Mouse (Mus musculus): ENCODE measurements at regions not wholly inside any gene's neighbourhood (a gene's known extent, or its start where the extent isn't known, plus 50 kb on each side); places are given as distances from the start of the nearest gene placed in this dataset.
"Not testable (repeated sequence)": the region's sequence is repeated elsewhere in the genome, so short reads cannot be mapped to it uniquely, and the experiment has no call there.

DNA sequence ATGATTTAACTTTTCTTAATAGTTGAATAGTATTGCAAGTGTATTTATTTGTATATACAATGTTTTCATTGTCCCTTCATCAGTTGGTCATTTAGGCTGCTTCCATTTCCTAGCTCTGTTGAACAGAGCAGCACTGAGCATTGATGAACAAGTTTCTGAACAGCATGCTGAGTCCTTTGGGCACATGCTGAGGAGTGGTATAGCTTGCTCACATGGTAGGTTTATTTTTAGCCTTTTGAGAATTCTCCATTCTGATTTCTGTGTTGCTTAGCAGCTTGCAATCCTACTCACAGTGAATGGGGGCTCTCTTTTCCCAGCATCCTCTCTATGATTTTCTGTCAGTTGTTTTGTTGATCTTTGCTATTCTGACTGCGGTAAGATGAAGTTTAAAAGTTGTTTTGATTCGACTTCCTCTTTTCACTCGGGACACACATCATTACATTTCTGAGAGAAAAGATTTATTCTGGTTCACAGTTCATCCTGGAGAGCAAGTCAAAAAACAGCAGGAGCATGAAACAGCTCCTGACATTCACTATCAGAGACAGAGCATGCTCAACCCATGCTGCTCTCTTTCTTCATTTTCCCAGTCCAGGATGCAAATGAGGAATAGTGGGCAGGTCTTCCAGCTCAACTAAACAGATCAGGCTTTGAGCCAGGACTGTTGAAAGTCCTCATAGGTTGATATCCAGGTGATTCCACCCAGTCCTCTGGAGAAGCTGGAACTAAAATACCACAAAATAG lies 413.1 kb downstream of the Gm37988 start:
- in situ Hi-C loops (cut with MboI; ENCODE audit: unreplicated experiment in 2 of 2): loop anchor here in 1 of 2 experiments (10.0 kb wide), 1 partner anchor 416 kb away; the partner anchor contains the start of gene Gm37988

GRCm38 (mm10) chr1:5227866-5228265 lies 420.2 kb downstream of the Gm37988 start:
- in situ Hi-C loops (cut with MboI; ENCODE audit: unreplicated experiment in 2 of 2): loop anchor here in 1 of 2 experiments (10.0 to 25.0 kb wide), 2 partner anchors 423 to 1934 kb away; partner anchors contain the start of gene Gm37988

GRCm38 (mm10) chr1:5231218-5231617 lies 423.5 kb downstream of the Gm37988 start:
- in situ Hi-C loops (cut with MboI; ENCODE audit: unreplicated experiment in 2 of 2): loop anchor here in 1 of 2 experiments (25.0 kb wide), 1 partner anchor 1931 kb away; no protein-coding TSS in a partner anchor

DNA sequence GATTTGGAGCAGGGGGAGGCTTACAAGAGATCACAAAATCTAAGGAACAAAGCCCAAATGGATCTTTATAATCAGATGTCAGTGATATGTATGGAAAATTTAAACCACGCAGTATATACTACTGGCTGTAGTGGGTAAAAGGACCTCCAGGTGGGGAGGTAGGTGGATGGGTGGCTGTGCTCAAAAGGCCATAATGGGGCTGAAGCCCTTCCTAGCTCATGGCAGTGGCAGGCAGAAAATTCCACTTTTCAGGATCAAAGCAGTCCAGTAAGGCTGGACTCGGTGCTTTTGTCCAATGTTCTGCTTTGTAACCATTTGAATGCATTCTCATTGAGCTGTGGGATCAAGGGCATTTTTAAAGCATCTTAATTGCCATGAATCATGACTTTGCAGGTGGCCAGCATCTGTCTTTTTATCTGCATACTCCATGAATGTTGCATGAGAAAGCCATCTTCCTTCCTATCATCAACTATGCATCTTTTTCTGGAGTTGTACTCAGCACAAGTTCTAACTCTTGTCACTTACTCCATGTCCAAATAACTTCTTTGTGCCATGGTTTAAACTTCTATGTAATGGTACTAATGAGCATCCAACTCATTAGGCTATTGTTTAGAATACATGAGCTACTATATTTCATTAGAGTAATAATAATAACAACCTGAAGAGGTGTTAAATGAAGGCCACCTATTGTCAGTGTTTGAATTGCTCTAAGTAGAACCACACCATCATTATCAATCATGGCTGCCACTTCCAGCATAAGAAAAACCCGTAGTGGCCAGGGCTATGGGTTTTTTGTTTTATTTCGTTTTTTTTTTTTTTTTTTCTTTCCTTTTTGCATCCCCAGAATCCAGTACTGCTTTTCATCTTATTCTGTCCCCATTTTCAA lies 424.5 kb downstream of the Gm37988 start:
- in situ Hi-C loops (cut with MboI; ENCODE audit: unreplicated experiment in 2 of 2): loop anchor here in 1 of 2 experiments (25.0 kb wide), 1 partner anchor 1930 kb away; no protein-coding TSS in a partner anchor

DNA sequence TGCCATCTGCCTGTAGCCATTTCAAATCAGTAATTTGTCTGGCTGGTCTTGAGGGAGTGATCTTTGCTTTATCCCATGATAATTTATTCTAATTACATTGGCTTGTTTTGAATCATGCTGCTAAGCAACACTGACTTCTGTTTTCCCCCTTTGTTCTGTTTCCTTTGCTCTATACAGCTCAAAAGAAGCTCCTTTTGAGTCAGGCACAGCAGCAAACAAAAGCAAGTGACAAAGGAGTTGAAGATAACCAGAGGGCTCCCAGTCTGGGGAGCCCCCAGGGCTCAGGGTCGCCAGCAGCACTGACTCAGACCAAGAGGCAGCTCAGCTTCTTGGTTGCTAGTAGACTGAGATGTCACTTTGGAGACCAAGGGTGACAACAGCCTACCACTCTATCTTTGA lies 425.2 kb downstream of the Gm37988 start:
- in situ Hi-C loops (cut with MboI; ENCODE audit: unreplicated experiment in 2 of 2): loop anchor here in 1 of 2 experiments (25.0 kb wide), 1 partner anchor 1929 kb away; no protein-coding TSS in a partner anchor

GRCm38 (mm10) chr1:5243186-5243585 lies 435.5 kb downstream of the Gm37988 start:
- in situ Hi-C loops (cut with MboI; ENCODE audit: unreplicated experiment in 2 of 2): loop anchor here in 1 of 2 experiments (25.0 kb wide), 1 partner anchor 1919 kb away; no protein-coding TSS in a partner anchor

DNA sequence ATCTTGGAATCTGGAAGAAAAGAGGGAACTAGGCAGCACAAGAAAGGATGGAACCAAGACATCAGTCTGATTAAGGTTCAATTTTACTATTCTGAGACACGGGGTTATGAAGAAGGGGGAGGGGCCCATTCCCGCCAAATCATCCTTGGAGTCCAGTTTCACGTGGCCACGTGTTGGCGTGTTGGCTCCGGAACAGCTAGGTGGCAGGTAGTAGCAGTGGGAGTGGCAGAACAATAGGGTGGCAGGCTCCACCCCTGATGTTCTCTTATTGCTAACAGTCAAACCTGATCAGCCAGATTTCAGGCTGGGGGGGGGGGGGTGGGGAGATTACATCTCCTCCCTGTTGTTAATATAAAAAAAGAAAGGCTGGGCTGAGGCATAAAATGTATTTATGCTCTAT lies 453.2 kb downstream of the Gm37988 start:
- in situ Hi-C loops (cut with MboI; ENCODE audit: unreplicated experiment in 2 of 2): not testable (repeated sequence)

GRCm38 (mm10) chr1:5261297-5261696 lies 453.6 kb downstream of the Gm37988 start:
- in situ Hi-C loops (cut with MboI; ENCODE audit: unreplicated experiment in 2 of 2): not testable (repeated sequence)

DNA sequence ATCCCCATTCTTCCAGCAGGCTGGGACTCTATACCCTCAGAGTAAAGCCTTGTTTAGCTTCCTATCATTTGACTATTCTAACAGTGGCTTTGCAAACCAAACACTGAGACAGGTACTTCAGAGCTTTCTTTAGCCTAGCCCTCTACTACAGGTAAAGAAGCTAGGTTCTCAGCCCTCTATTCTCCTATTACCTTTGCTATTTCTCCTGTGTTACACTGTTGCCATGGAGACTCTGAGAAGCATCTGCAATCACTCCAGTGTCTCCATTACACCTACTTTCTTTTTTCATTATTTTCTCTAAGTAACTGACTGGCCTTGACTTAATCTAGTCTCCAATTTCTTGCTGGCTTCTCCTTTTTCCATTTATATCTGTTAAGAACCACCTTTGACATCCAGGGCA lies 466.2 kb downstream of the Gm37988 start:
- in situ Hi-C loops (cut with MboI; ENCODE audit: unreplicated experiment in 2 of 2): no loop called here

- in situ Hi-C loops (cut with MboI; ENCODE audit: unreplicated experiment in 2 of 2): no loop called here
Observed at GRCm38 (mm10) chr1:5294570-5294969, 486.9 kb downstream of the Gm37988 start.

- in situ Hi-C loops (cut with MboI; ENCODE audit: unreplicated experiment in 2 of 2): no loop called here
Observed at GRCm38 (mm10) chr1:5297627-5298026, 489.9 kb downstream of the Gm37988 start.

DNA sequence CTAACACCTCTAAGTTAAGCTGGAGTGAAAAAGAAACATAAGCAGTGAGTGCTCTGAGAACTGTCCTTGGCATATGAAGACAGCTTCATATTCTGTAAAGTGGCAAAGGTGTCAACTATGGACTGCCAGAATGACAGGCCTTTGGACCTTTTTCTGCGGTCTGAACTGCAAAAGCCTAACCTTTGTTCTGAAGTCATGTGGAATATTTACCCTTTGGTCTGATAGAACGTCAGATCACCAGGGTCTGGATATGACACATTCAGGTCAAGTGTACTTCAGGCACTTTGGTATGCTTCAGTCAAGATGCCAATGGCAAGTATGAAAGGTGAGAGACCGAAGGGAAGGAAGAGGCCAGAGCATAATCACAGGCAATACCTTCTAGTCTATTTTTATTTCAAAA lies 504.0 kb downstream of the Gm37988 start:
- in situ Hi-C loops (cut with MboI; ENCODE audit: unreplicated experiment in 2 of 2): no loop called here

- in situ Hi-C loops (cut with MboI; ENCODE audit: unreplicated experiment in 2 of 2): no loop called here
Observed at GRCm38 (mm10) chr1:5315839-5316238, 508.1 kb downstream of the Gm37988 start.

DNA sequence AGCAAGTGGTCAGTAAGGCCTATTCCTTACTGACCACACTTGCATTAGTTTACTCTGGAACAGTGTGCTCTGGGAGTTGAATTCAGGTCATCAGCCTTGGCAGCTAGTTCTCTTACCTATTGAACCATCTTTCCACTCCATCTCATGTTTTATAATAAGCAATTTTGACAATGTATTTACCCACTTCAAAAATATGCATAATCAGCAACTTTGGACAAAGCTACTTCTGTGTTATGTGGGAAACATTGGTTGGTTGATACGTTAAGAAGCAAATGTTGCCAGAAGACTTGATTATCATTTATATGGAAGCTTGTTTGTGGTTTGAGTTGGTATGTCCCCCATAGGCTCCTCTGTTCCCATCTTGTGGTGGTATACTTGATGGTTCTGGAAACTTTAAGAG lies 509.4 kb downstream of the Gm37988 start:
- in situ Hi-C loops (cut with MboI; ENCODE audit: unreplicated experiment in 2 of 2): no loop called here

GRCm38 (mm10) chr1:5326311-5326710 lies 518.6 kb downstream of the Gm37988 start:
- in situ Hi-C loops (cut with MboI; ENCODE audit: unreplicated experiment in 2 of 2): no loop called here

All from v-Abl transformed pro-B cells (cell line).